Mouse (Mus musculus): Measurements from ENCODE around the gene Klhl35. TPM values are rescaled to one million over a fixed set of nuclear protein-coding genes. Genes with fewer than 3 reads are reported as not detected.

Gene Klhl35
- total and polyA plus RNA-seq, 3 experiments: not detected

DNA sequence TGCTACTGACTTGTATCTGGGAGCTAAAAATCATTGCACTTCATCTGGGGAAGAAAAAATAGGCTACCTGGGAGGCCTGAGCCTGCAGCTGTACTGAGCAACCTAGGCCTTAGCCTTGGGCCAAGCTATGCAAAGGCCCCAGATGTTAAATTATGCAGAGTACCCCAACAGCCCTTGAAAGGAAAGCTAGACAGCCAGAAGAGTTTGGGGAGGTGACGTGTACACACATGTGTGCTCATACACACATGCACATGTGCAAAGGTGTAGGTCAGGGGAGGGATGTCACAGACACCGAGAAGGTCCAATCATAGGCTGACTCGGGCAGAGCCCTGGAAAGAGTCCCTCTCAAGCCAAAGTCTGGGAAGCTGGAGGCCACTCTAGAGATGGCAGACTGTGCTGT, 37.8 kb upstream of the Klhl35 start:
- no peaks in the 10 kb centered on the region; the same call in 1 of the 2 replicates for H3K4me1 ChIP-seq (ENCODE audit: insufficient read depth, low read depth, low read length)
- H3K9me3 ChIP-seq (replicated peaks): no peaks in the 10 kb centered on the region
- H3K36me3 ChIP-seq (replicated peaks): no peaks in the 10 kb centered on the region
- no peak for TF ChIP-seq POLR2AphosphoS5 (IDR thresholded peaks at IDR 0.05; ENCODE audit: insufficient replicate concordance, low read depth, low read length)
- TF ChIP-seq GATA1 (IDR thresholded peaks at IDR 0.05; ENCODE audit: borderline replicate concordance, low read length): no peak
- no peak for TF ChIP-seq GATA2 (IDR thresholded peaks at IDR 0.05; ENCODE audit: borderline replicate concordance, low read depth, low read length)
- no peak for TF ChIP-seq TAL1 (conservative IDR thresholded peaks at IDR 0.05; ENCODE audit: low read depth, low read length)
- no peak for TF ChIP-seq CTCF (IDR thresholded peaks at IDR 0.05; ENCODE audit: low read depth, low read length)
- peaks cover 35% of the 10 kb centered on the region for H3K27me3 ChIP-seq (ENCODE audit: insufficient read depth, low read length)
- no peak overlapping the region for H3K4me3 ChIP-seq (ENCODE audit: low read depth, low read length)
- ATAC-seq (ENCODE audit: extremely low read depth, insufficient number of reproducible peaks, low FRiP score, poor library complexity, severe bottlenecking) (no peak), DNase-seq (ENCODE audit: low spot score) (no peak)

DNA sequence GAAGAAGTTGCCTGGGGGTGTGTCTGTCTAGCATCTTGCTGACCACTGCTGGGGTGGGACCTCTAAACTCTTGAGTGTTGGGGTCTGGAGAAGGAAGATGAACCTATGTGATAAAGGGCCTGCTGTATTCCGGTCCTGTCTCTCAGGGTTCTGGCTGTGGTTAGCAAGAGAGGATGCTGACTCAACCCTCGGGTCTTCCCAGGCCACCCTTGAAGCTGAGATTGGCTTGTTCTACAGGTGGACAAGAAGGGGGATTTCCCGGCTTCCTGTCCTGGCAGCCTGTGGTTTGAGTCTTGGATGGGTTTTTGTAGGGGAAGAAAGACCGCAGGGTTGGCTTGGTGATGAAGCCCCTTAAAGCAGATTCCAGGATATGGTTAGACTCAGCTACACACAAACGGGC, 37.0 kb upstream of the Klhl35 start:
- DNase-seq (ENCODE audit: low spot score) (no peak), ATAC-seq (ENCODE audit: extremely low read depth, insufficient number of reproducible peaks, low FRiP score, poor library complexity, severe bottlenecking) (no peak)
- Histone ChIP-seq H3K27me3 (ENCODE audit: insufficient read depth, low read length) (peaks cover 37% of the 10 kb centered on the region), H3K9me3 (replicated peaks) (no peaks in the 10 kb centered on the region), H3K4me1 (ENCODE audit: insufficient read depth, low read depth, low read length) (no peaks in the 10 kb centered on the region; the same call in 1 of the 2 replicates), H3K36me3 (replicated peaks) (no peaks in the 10 kb centered on the region), H3K4me3 (ENCODE audit: low read depth, low read length) (no peak overlapping the region)
- no peak for TF ChIP-seq GATA2 (IDR thresholded peaks at IDR 0.05; ENCODE audit: borderline replicate concordance, low read depth, low read length)
- no peak for TF ChIP-seq TAL1 (conservative IDR thresholded peaks at IDR 0.05; ENCODE audit: low read depth, low read length)
- TF ChIP-seq POLR2AphosphoS5 (IDR thresholded peaks at IDR 0.05; ENCODE audit: insufficient replicate concordance, low read depth, low read length): no peak
- no peak for TF ChIP-seq GATA1 (IDR thresholded peaks at IDR 0.05; ENCODE audit: borderline replicate concordance, low read length)
- no peak for TF ChIP-seq CTCF (IDR thresholded peaks at IDR 0.05; ENCODE audit: low read depth, low read length)

DNA sequence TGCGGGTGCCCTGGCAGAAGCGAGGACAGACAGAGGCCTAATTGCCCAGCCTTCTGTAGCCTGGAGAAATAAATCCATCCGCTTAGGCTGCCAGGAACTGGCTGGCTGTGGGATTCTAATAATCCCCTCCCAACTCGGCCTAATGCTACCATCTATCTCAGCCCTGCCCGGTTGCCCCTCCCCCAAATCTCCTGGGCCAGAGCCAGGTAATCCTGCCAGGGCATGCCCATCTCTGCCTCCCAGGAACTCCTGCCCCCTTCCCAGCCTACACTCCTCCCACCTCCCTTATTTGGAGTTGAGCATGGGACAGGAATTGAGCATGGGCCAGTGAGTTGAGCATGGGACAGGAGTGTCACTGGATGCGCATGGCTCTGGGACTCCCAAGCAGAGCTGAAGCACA, 36.0 kb upstream of the Klhl35 start:
- H3K4me1 ChIP-seq (ENCODE audit: insufficient read depth, low read depth, low read length): peaks cover 6% of the 10 kb centered on the region
- H3K9me3 ChIP-seq (replicated peaks): no peaks in the 10 kb centered on the region
- ATAC-seq (ENCODE audit: extremely low read depth, insufficient number of reproducible peaks, low FRiP score, poor library complexity, severe bottlenecking): no peak
- no peak for TF ChIP-seq TAL1 (conservative IDR thresholded peaks at IDR 0.05; ENCODE audit: low read depth, low read length)
- TF ChIP-seq CTCF (IDR thresholded peaks at IDR 0.05; ENCODE audit: low read depth, low read length): no peak
- no peak for TF ChIP-seq GATA1 (IDR thresholded peaks at IDR 0.05; ENCODE audit: borderline replicate concordance, low read length)
- TF ChIP-seq GATA2 (IDR thresholded peaks at IDR 0.05; ENCODE audit: borderline replicate concordance, low read depth, low read length): no peak
- H3K27me3 ChIP-seq (ENCODE audit: insufficient read depth, low read length): peaks cover 32% of the 10 kb centered on the region
- no peak overlapping the region for H3K4me3 ChIP-seq (ENCODE audit: low read depth, low read length)
- no peak for DNase-seq (ENCODE audit: low spot score)
- H3K36me3 ChIP-seq (replicated peaks): no peaks in the 10 kb centered on the region

DNA sequence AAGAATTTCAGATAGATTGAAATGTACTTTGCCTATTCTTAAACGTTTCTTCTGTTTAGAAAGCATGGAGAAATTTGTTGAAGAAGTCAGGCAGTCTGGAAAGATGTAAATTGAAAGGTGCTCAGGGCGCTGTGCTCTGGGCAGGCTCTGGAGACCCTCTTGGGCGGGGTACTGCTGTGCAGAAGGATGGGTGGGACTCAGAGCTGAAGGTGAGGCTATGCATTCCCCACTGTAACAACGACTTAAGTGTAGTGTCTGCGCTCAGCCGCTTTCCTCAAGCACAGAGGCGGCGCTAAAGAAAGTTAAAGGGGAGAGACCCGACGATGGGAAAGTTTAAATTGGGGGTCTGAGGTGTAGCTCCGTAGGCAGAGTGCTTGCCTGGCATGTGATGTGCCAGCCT, 35.6 kb upstream of the Klhl35 start:
- TF ChIP-seq GATA2 (IDR thresholded peaks at IDR 0.05; ENCODE audit: borderline replicate concordance, low read depth, low read length) (no peak), TAL1 (conservative IDR thresholded peaks at IDR 0.05; ENCODE audit: low read depth, low read length) (no peak), GATA1 (IDR thresholded peaks at IDR 0.05; ENCODE audit: borderline replicate concordance, low read length) (no peak), POLR2AphosphoS5 (IDR thresholded peaks at IDR 0.05; ENCODE audit: insufficient replicate concordance, low read depth, low read length) (no peak), CTCF (IDR thresholded peaks at IDR 0.05; ENCODE audit: low read depth, low read length) (no peak)
- Histone ChIP-seq H3K4me3 (ENCODE audit: low read depth, low read length) (no peak overlapping the region), H3K4me1 (ENCODE audit: insufficient read depth, low read depth, low read length) (peaks cover 11% of the 10 kb centered on the region), H3K9me3 (replicated peaks) (no peaks in the 10 kb centered on the region), H3K27me3 (ENCODE audit: insufficient read depth, low read length) (peaks cover 29% of the 10 kb centered on the region), H3K36me3 (replicated peaks) (no peaks in the 10 kb centered on the region)
- DNase-seq (ENCODE audit: low spot score) (no peak), ATAC-seq (ENCODE audit: extremely low read depth, insufficient number of reproducible peaks, low FRiP score, poor library complexity, severe bottlenecking) (no peak)

DNA sequence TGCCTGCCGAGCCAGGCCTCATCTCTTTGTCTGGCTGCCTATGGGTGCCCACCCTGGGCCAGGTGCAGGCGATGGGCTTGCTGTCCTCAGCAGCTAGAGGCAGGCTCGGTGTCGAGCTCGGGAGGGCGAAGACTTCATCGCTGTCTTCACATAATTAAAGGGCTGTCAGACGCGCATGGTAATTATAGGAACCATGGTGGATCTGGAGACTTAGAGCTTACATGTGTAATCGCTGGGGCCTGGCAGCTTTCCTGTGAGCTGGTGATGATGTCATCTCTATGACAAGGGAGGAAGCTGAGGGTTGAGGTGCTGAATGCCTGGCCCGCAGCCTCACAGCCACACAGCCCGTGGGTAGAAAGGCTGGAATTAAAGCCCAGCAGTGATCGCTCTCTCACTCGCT, 33.6 kb upstream of the Klhl35 start:
- no peaks in the 10 kb centered on the region for H3K36me3 ChIP-seq (replicated peaks)
- H3K27me3 ChIP-seq (ENCODE audit: insufficient read depth, low read length): peaks cover 25% of the 10 kb centered on the region
- TF ChIP-seq TAL1 (conservative IDR thresholded peaks at IDR 0.05; ENCODE audit: low read depth, low read length) (no peak), GATA2 (IDR thresholded peaks at IDR 0.05; ENCODE audit: borderline replicate concordance, low read depth, low read length) (no peak), CTCF (IDR thresholded peaks at IDR 0.05; ENCODE audit: low read depth, low read length) (no peak), POLR2AphosphoS5 (IDR thresholded peaks at IDR 0.05; ENCODE audit: insufficient replicate concordance, low read depth, low read length) (no peak), GATA1 (IDR thresholded peaks at IDR 0.05; ENCODE audit: borderline replicate concordance, low read length) (no peak)
- H3K9me3 ChIP-seq (replicated peaks): no peaks in the 10 kb centered on the region
- H3K4me1 ChIP-seq (ENCODE audit: insufficient read depth, low read depth, low read length): peaks cover 13% of the 10 kb centered on the region
- no peak for ATAC-seq (ENCODE audit: extremely low read depth, insufficient number of reproducible peaks, low FRiP score, poor library complexity, severe bottlenecking)
- no peak overlapping the region for H3K4me3 ChIP-seq (ENCODE audit: low read depth, low read length)
- DNase-seq (ENCODE audit: low spot score): no peak

DNA sequence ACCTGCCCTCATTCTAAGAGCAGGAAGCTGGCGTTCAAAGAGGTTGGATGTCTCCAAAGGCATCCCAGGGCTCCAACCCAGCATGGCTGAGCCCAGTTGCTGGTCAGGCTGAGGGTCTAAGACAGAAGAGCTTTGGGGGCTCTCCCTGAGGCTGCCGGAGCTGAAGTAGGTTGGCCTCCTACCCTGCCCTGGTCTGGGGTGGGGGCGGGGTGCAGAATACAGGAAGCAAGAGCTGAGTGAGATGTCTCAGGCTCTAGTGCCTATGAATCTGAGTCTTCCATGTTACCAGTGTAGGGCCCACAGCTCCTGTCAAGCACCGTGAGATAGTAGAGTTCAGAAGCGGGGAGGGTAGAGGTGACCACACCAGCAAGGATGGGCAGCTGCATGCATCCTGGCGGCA, 32.9 kb upstream of the Klhl35 start:
- ATAC-seq (ENCODE audit: extremely low read depth, insufficient number of reproducible peaks, low FRiP score, poor library complexity, severe bottlenecking): no peak
- no peak for DNase-seq (ENCODE audit: low spot score)
- peaks cover 13% of the 10 kb centered on the region for H3K4me1 ChIP-seq (ENCODE audit: insufficient read depth, low read depth, low read length)
- H3K4me3 ChIP-seq (ENCODE audit: low read depth, low read length): no peak overlapping the region
- TF ChIP-seq GATA1 (IDR thresholded peaks at IDR 0.05; ENCODE audit: borderline replicate concordance, low read length) (no peak), TAL1 (conservative IDR thresholded peaks at IDR 0.05; ENCODE audit: low read depth, low read length) (no peak), POLR2AphosphoS5 (IDR thresholded peaks at IDR 0.05; ENCODE audit: insufficient replicate concordance, low read depth, low read length) (no peak), CTCF (IDR thresholded peaks at IDR 0.05; ENCODE audit: low read depth, low read length) (no peak), GATA2 (IDR thresholded peaks at IDR 0.05; ENCODE audit: borderline replicate concordance, low read depth, low read length) (no peak)
- peaks cover 25% of the 10 kb centered on the region for H3K27me3 ChIP-seq (ENCODE audit: insufficient read depth, low read length)
- H3K9me3 ChIP-seq (replicated peaks): no peaks in the 10 kb centered on the region
- H3K36me3 ChIP-seq (replicated peaks): no peaks in the 10 kb centered on the region
